Mouse (Mus musculus) G1E-ER4 (cell line): Measurements from ENCODE around the gene Hspb9. TPM values are rescaled to one million over a fixed set of nuclear protein-coding genes. Genes with fewer than 3 reads are reported as not detected.

Experiments
- GATA1 ChIP-seq: IDR thresholded peaks from one replicate; pipeline ENCODE4 v1.8.0; 2012; ENCODE audit warnings: low read length, inconsistent platforms
- polyA plus RNA-seq: library from polyadenylated mRNA; stranded (reverse); fragments of >175 nt; gene quantifications from 2 replicates; pipeline ENCODE4 v1.2.3, GENCODE M21; 2012

Hspb9 gene
- polyA plus RNA-seq, 1 experiment = 0.37 TPM

DNA sequence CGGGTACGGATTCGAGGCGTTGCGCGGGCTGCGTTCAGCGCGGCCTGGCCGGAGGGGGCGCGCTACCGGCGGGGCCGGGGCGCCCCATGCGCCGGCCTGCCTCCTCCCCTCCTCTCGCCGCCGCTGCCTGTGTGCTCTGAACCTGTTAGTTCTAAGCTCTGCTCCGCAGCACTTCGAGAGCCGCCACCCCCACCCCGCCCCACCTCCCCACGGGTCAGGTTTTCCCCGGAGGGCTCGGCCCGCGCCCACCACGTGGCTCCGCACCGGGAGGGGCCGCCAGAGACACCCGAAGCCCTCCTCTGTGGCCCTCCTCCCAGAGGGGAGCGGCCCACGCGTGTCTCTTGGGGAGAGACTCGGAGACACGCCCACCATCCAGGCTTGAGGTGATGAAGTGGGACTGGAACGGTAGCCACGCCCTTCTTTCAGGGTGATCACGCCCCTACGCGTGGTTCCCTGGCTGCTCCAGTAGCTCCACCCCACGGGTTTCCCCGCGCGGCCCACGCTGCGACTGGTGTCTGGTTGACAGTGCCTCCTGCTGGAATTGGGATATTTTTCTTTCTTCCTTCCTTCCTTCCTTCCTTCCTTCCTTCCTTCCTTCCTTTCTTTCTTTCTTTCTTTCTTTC is 46.1 kb downstream of the Hspb9 start, which contains the start of gene Kcnh4:
Kcnh4 (minus strand) TSS at position 332 of the 623 bp plus-strand sequence.
- TF ChIP-seq GATA1 = no peak

DNA sequence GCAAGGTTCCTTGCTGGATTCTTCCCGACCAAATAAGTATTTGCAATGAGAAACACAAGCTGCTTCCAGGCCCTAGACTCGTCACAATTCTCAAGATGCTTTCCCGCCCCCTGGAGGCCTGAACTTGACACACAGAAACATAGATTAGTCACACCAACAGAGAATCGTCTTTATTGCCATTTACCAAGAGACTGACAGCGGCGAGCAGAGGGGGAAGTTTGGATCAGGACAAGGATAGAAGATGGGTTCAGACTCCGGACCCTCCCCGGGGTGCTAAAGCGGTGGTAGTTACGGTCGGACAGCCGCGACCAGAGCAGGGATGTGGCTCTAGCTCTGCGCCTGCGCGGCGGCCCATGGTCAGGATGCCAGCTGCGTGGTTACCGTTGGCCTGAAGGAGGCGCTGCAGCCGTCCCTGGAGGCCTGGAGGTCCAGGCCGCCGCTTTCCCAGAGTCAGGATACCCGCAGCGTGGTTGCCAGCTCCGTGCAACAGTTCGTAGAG is 47.9 kb downstream of the Hspb9 start:
- TF ChIP-seq GATA1 = no peak

DNA sequence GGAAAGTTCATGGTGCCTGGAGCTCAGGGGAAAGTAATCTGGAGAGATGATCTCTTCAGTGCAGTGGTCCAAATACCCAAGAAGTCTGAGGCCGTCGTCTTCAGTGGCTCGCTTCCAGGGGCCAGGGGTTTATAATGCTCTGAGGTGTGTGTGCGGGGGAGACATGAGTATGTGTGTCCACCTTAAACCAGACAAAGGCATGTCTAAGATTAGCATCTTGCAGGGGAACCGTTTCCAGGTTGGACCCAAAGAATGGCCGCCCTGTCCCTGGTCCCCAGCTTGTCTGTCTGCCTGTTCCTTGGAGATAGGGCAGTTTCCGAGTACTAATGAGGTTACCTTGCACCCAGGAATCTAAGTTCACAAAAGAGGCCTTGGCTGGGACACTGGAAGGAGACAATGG is 49.2 kb downstream of the Hspb9 start, which contains the start of gene Hcrt:
Hcrt (minus strand) TSS at position 101 of the 400 bp plus-strand sequence.
- TF ChIP-seq GATA1 = no peak

Other genes starting within 250 kb of the Hspb9 start
- gene Klhl11, start 241.1 kb upstream of the Hspb9 start, polyA plus RNA-seq = 3.4 and 3.8 TPM in 2 replicates
- gene Acly, start 185.8 kb upstream of the Hspb9 start, polyA plus RNA-seq = 24.4 and 80.2 TPM in 2 replicates
- gene Ttc25, start 168.2 kb upstream of the Hspb9 start, polyA plus RNA-seq = 0.03 TPM in 1 of 2 replicates, not detected in the other
- gene Cnp, start 138.9 kb upstream of the Hspb9 start, polyA plus RNA-seq = 2.9 and 3.7 TPM in 2 replicates
- gene Nkiras2, start 94.6 kb upstream of the Hspb9 start, polyA plus RNA-seq = 52.6 and 60.7 TPM in 2 replicates
- gene Dnajc7, start 93.7 kb upstream of the Hspb9 start, polyA plus RNA-seq = 96.0 and 111 TPM in 2 replicates
- not detected in 2 replicates for gene Zfp385c, start 21.4 kb upstream of the Hspb9 start, polyA plus RNA-seq
- 1.2 and 2.4 TPM in 2 replicates for gene Dhx58, start 9.6 kb upstream of the Hspb9 start, polyA plus RNA-seq
- 87.0 and 106 TPM in 2 replicates for gene Kat2a, start 1.4 kb upstream of the Hspb9 start, polyA plus RNA-seq
- gene Rab5c, start 24.4 kb downstream of the Hspb9 start, polyA plus RNA-seq = 345 and 399 TPM in 2 replicates
- gene Kcnh4, start 46.1 kb downstream of the Hspb9 start, polyA plus RNA-seq = 0.02 TPM in 1 of 2 replicates, not detected in the other
- gene Hcrt, start 49.1 kb downstream of the Hspb9 start, polyA plus RNA-seq = not detected in 2 replicates
- gene Ghdc, start 57.1 kb downstream of the Hspb9 start, polyA plus RNA-seq = 4.4 and 5.2 TPM in 2 replicates
- gene Stat5b, start 136.9 kb downstream of the Hspb9 start, polyA plus RNA-seq = 31.6 and 31.7 TPM in 2 replicates
- 23.3 and 27.0 TPM in 2 replicates for gene Stat5a, start 145.5 kb downstream of the Hspb9 start, polyA plus RNA-seq
- gene Stat3, start 225.7 kb downstream of the Hspb9 start, polyA plus RNA-seq = 10.6 and 22.4 TPM in 2 replicates